Mouse (Mus musculus) CD8-positive naive resting alpha-beta T cell, adult 2 months (primary cell): ENCODE data around the gene Gm9803.

ENCODE experiments used
- DNase-seq, 2 experiments: peaks; one replicate each; pipeline ENCODE4 v3.0.0; 2022; ENCODE audit warnings: low read depth in 2 of 2, low spot score in 2 of 2

Gene Gm9803

DNA sequence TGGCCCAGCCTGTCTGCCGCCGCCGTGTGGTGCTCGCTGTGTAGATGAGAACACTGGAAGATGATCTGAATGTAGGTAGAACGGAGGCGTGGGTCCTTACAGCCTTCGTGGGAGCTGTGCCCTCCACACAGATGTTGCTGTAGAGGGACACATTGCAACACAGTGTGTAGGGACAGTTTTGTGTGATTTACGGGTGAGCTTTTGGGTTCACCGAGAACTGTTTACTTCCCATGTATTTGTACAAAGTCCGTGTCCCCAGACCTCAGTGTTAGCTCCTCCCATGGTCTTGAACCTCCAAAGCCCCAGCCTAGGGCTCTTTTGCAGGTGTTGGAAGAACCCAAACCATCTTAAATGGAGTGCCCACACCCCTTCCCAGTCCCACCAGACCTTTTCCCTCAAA, 10.9 kb upstream of the Gm9803 start:
- DNase-seq = no peak

GRCm38 (mm10) chr10:43516992-43517660, 6.8 kb upstream of the Gm9803 start:
- no peak for DNase-seq

DNA sequence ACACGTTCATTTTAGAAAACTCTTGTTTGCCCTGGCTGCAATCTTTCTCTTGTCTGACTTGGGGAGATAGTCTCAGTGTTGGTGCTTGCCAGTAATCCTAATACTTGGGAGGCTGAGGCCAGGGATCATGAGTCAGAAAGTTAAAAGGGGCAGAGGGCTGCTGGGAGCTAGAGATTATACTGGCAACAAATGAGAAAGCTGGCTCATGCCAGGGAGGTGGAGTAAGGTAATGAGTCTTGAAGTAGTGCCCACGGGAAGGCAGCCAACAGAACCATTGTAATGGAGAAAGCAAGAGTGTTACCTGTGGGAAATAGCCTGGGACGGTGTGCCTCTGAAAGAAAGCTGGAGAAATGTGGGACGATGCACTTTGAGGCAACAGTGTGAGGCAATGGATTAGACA, 6.0 kb upstream of the Gm9803 start:
- no peak for DNase-seq

- no peak for DNase-seq
Measured at GRCm38 (mm10) chr10:43518368-43518767, 5.5 kb upstream of the Gm9803 start.

DNA sequence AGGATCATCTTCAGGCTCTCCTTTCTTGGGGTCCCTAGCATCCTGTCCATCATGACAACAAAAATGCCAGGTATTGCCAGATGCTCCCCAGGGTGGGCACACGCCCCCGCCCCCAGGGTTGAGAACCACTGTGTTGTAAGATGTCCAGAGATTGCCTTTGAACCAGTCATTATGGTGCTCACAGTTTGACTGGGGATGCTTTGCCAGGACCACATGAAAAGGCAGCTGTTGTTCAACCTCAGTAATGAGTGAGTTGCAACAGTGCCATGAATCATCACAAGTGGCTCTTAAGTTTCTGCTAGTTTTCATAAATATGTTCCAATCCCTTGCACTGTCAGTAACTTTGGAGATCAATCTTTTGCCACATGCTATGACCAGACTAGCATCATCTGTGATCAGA, 3.9 kb upstream of the Gm9803 start:
- DNase-seq = no peak

GRCm38 (mm10) chr10:43527283-43528269, 3.7 kb downstream of the Gm9803 start:
- DNase-seq = no peak

DNA sequence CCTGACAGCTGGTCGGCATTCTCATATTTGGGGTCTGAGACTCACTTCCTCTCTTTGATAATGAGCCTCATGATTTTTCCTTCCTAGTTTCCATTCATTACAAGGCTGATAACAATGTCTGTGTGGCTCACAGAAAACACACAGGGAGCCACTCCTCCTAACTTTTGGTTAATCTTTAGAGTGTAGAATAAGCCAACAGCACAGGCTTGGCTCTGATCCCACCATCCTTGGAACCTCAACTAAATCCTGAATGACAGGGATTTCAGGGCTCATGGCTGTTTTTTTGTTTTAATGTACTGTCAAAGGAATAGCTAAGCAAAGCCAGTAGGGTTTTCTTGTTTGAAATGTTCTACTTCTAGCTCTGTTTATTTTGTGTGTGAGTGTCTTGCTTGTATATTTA, 10.5 kb downstream of the Gm9803 start:
- DNase-seq = no peak

- DNase-seq = no peak
Measured at GRCm38 (mm10) chr10:43537652-43538051, 13.8 kb downstream of the Gm9803 start.

GRCm38 (mm10) chr10:43538831-43539230, 14.9 kb downstream of the Gm9803 start:
- DNase-seq = no peak

DNA sequence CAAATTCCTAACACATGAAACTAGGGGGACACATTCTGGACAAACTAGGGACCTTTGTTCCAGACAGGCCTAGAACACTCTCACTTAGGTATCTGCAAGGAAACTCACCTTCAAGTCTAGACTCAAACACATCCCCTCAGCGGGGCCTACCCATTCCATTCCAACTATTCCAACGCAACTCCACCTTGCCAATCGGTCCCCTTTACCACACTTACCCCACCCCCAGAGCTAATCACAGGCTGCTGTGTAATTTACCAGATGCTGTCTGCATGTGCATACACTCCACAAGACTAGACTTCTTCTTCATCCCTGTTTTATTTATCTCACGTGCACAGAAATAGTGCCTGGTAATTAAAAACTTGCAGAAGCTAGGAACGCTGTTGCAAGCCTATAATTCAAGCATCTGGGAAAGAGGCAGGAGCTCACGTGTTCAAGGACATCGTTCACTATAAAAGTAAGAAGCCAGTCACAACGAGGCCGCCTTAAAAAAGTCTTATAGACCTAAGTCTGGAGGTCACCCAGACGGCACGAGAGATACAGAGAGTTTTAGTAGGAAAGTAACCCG, 15.9 kb downstream of the Gm9803 start:
- no peak for DNase-seq

DNA sequence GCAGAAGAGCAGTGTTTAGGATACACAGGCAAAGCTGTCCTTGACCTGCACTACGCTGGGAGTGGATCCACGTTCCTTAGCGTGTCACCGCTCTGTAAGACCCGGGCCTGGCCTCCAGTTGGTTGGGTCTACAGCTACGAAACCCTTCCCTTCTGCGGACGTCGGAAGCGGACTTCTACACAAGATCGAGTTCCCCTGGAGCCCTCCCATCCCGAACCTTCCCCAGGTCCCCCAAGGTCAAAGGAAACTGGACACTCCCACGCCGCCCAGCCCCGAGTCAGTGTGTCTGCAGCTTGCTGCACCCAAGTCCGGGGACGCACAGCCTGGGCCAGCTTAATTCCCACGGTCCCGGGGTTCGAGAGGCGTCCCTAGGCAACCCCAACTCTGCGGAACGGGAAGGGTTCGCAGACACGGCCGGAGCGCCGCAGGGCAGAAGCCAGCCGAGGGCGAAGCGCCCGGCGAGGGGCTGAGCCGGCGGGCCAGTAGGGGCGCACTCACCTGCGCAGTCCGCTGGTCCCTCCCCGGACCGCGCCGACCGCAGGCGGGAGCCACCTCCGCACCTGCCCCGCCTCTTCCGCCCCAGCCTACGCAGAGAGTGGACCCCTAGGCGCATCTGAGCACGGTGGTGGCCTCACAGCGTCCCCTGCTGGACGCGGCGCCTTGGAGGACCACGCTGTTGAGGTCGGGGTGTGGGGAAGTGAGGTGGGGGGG, 16.7 kb downstream of the Gm9803 start, which contains the start of gene 1700021F05Rik:
1700021F05Rik (minus strand) TSS at position 553 of the 711 bp plus-strand sequence.
- DNase-seq = peak; percentile 90 to 92

DNA sequence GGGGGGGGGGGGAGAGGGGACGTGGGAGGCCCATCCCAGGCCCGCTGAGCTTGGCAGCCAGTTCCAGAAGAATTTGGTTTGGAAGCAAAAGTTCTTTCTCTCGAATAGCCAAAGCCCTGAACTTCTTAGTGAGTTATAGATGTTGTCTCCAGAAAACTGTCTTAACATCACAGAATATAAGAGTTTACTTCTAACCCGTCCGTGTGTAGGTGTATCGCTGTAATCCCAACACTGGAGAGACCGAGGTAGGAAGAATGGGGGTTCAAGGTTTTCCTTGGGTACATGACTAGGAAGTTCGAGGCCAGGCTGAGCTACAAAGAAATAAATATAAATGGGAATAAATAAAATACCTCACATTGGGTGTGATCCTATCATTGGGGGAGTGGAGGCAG, 17.3 kb downstream of the Gm9803 start:
- no peak for DNase-seq

GRCm38 (mm10) chr10:43549411-43549810, 25.5 kb downstream of the Gm9803 start:
- no peak for DNase-seq

DNA sequence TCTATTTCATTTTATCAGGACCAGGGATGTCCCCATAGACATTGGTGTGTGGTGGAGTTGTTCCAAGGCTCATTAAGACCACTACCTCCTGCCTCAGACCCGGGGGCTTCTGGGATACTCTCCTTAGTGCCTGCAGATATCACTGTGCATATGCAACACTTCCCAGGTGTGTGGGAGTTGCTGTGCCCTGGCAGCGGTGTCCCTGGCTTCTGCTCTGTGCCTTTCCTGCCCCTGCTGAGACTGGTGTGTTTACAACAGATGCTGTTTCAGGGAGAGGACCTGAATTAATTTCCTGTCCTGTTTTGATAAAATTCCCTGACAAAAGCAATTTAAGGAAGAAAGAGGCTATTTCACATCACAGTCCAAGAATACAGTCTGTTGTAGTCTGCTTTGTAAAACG, 27.0 kb downstream of the Gm9803 start:
- DNase-seq = no peak

GRCm38 (mm10) chr10:43551388-43551787, 27.5 kb downstream of the Gm9803 start:
- no peak for DNase-seq

GRCm38 (mm10) chr10:43557630-43558165, 33.8 kb downstream of the Gm9803 start:
- DNase-seq = no peak

GRCm38 (mm10) chr10:43559313-43559712, 35.4 kb downstream of the Gm9803 start:
- no peak for DNase-seq

- no peak for DNase-seq
Measured at GRCm38 (mm10) chr10:43560765-43561164, 36.9 kb downstream of the Gm9803 start.

DNA sequence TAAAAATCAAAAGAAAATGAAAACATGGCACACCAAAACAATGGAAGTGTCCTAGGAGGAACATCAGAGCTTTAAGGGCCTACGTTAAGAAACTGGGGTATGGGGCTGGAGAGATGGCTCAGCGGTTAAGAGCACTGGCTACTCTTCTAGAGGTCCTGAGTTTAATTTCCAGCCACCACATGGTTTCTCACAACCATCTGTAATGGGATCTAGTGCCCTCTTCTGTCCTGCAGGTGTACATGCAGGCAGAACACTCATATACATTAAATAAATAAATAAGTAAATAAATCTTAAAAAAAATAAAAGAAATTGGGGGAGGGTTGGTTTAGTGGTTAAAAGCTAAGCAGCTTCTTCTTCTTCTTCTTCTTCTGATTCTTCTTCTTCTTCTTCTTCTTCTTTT, 37.4 kb downstream of the Gm9803 start:
- DNase-seq = no peak
